Mouse (Mus musculus) G1E (cell line): Measurements from ENCODE around the gene Plekhj1.

Experiments
- CTCF ChIP-seq: IDR thresholded peaks from 2 replicates; pipeline ENCODE4 v1.5.1; 2012; ENCODE audit warnings: low read depth, low read length, inconsistent platforms, mixed read lengths
- GATA2 ChIP-seq: IDR thresholded peaks from 2 replicates; pipeline ENCODE4 v1.6.1; 2012; ENCODE audit warnings: low read depth, low read length, inconsistent platforms, borderline replicate concordance

GRCm38 (mm10) chr10:80777123-80777522, 21.3 kb downstream of the Plekhj1 start:
- TF ChIP-seq CTCF (no peak), GATA2 (no peak)
